Mouse (Mus musculus) Patski (cell line): Measurements from ENCODE around the gene Nat8. TPM values are rescaled to one million over a fixed set of nuclear protein-coding genes. Genes with fewer than 3 reads are reported as not detected.
"Not testable (repeated sequence)": the region's sequence is repeated elsewhere in the genome, so short reads cannot be mapped to it uniquely, and the experiment has no call there.

Experiments
- ATAC-seq: fragments of 100-300 bp; one replicate; pipeline ENCODE4 v1.8.0; 2021
- CTCF ChIA-PET: fragments of 350-600 bp; sonication (Branson Sonifier 250); formaldehyde crosslinking; loops from one replicate; lab custom pipeline; 2022; ENCODE audit warnings: inconsistent platforms; lab: Charles Lee
- POLR2A ChIA-PET: fragments of 350-600 bp; sonication (Branson Sonifier 250); formaldehyde crosslinking; loops from one replicate; lab custom pipeline; 2022; ENCODE audit warnings: antibody characterized with exemption, inconsistent platforms; lab: Charles Lee
- DNase-seq: peaks from one replicate; pipeline ENCODE4 v3.0.0-alpha.2; 2011; ENCODE audit warnings: low read depth, low spot score
- H3K27me3 ChIP-seq: fragments of 371-371 bp; one replicate; pipeline ENCODE4 v1.5.1; 2021
- CTCF ChIP-seq: fragments of 100-300 bp; IDR thresholded peaks from one replicate; pipeline ENCODE4 v1.5.1; 2021
- in situ Hi-C: fragments of 300-500 bp; cut with MboI; formaldehyde crosslinking; loops from 3 replicates; pipeline ENCODE4 v1.11.1; 2018; ENCODE audit warnings: low pct_unique_long_range_greater_than_20kb, mixed read lengths
- polyA plus RNA-seq: library from polyadenylated mRNA; unstranded; gene quantifications from one replicate; pipeline ENCODE4 v1.2.3, GENCODE M21; 2021

Nat8 gene
- polyA plus RNA-seq: 0.22 TPM

DNA sequence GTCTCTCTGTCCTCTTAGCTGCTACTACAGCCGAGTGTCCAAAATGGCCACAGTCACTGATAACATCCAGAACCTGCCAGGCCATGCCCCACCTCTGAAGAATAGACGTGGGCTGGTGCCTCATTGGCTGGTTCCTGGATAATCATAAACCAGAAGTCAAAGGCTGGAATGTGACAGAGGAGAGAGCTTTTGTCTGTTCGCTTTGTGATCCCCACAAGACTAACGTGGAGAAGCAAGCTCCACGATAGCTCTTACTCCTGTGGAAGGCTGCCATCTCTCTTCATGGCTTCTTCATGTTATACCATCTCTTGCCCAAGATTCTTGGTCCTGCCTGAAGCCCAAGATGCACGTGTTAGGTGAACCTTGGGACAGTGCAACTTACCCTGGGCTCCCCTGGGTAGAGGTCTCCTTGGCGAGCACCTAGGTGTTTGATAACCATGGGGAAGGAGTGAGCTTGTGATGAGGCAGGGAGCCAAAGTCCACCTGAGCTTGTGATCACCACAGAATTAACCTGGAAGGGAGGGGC lies at the start of gene Nat8:
Gene Nat8, minus strand, starts transcription at position 287 of the 526 bp plus-strand sequence.
- DNase-seq: no peak
- no peak for ATAC-seq
- no peak for TF ChIP-seq CTCF
- H3K27me3 ChIP-seq: peaks cover 3% of the 10 kb centered on the region
- CTCF ChIA-PET: no interaction called here
- POLR2A ChIA-PET: no interaction called here
- in situ Hi-C loops: no loop called here

DNA sequence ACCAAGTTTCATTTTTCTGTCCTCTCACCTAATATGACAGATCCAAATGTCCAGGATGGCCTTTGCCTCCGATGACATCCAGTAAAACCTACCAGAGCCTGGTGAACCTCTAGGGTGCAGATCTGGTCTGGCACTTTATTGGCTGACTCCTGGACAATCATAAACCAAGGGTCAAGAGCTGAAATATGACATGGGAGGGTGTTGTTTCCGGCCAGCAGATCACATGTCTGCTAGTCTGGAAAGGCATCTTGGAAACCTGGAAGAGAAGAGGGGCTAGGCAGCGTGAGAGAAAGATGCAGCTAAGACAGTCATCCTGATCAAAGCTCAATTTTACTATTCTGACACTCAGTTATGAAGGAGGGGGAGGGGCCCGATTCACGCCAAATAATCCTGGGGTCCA lies 37.1 kb upstream of the Nat8 start, which contains the start of gene Nat8f2:
Gene Nat8f2, minus strand, starts transcription at position 153 of the 400 bp plus-strand sequence.
- CTCF ChIA-PET, in situ Hi-C loops, POLR2A ChIA-PET, DNase-seq, ATAC-seq: not testable (repeated sequence)
- H3K27me3 ChIP-seq: peaks cover 15% of the 10 kb centered on the region

DNA sequence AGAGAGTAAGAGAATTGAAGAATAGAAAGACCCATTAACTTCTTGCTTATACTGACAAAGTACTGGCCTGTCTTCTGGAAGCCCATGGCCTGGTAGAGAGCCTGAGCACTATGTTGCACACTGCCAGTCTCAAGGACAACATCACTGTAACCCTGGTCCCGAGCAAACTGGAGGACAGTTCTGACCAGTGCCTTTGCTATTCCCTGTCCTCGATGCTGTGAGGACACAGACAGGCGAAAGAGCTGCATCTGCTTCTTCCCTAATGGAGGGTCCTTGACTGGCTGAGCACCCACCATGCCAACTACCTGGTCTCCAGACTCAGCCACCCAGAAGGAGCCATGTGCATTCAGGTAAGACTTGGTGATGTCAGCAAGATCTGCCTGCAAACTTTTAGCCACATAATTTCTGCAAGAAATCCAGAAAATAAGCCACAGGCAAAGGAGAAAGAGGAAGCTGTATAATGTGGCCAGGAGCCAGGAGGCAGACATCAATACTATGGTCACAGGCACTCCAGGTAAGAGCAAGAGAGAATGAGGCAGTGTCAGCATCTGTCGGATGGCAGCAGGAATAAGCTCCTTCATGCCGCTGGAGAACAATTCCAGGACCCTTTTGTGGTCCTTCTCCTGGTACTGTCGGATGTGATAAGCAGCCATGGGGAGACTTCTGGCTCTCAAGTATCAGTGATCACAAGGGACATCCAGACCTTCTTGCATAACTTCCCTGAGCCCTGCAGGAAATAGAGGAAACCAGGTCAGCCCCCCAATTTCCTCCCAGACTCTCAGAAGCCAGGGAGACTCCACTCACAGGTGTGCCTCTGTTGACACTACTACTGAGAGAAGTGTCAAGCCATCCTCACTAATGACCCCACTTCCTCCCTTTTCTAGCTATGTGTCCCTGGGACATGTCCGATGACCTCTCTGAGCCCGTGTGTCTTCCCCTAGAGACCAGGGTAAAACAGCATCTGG lies 36.1 kb upstream of the Nat8 start:
- in situ Hi-C loops: no loop called here
- DNase-seq (no peak), ATAC-seq (no peak)
- H3K27me3 ChIP-seq: peaks cover 15% of the 10 kb centered on the region
- CTCF ChIA-PET: no interaction called here
- no peak for TF ChIP-seq CTCF
- POLR2A ChIA-PET: no interaction called here

DNA sequence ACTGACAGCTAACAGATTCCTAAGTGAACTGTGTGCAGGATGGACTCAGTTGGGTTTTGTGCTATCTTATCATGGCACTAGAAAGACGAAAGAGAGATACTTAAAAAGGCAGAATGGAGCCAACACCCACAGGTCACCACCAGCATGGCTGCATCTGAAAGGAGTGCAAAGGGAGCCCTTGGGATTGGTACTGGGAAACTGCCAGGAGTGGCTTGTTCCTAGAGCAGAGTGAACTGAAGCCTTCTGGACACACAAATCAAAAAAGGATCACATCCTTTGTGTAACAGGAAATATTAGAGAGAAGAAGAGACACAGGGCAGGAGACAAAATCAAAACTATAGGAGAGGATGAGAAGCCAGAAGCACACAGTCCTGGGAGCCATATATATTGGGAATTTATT lies 35.1 kb upstream of the Nat8 start:
- in situ Hi-C loops, CTCF ChIA-PET, ATAC-seq, POLR2A ChIA-PET, DNase-seq: not testable (repeated sequence)
- H3K27me3 ChIP-seq: peaks cover 19% of the 10 kb centered on the region

DNA sequence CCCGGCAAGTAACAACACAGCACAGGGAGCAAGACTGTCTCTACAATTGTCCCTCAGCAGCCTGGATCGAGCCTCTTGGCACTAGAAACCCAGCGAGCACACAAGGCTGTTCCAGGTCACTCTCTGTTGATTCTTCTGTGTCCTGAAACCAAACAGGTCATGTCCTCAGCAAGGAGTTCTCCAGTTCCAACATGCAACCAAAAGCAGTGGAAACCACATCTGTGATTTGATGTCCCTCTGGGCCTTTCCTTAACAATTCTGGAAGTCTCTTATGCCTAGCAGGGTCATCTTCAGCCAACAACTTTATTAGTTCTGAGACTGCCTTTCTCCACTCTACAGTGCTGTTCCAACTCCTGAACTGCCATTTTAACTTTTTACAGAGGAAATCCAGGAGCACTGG lies 34.3 kb upstream of the Nat8 start:
- DNase-seq, POLR2A ChIA-PET, in situ Hi-C loops, ATAC-seq, CTCF ChIA-PET: not testable (repeated sequence)
- H3K27me3 ChIP-seq: peaks cover 19% of the 10 kb centered on the region

DNA sequence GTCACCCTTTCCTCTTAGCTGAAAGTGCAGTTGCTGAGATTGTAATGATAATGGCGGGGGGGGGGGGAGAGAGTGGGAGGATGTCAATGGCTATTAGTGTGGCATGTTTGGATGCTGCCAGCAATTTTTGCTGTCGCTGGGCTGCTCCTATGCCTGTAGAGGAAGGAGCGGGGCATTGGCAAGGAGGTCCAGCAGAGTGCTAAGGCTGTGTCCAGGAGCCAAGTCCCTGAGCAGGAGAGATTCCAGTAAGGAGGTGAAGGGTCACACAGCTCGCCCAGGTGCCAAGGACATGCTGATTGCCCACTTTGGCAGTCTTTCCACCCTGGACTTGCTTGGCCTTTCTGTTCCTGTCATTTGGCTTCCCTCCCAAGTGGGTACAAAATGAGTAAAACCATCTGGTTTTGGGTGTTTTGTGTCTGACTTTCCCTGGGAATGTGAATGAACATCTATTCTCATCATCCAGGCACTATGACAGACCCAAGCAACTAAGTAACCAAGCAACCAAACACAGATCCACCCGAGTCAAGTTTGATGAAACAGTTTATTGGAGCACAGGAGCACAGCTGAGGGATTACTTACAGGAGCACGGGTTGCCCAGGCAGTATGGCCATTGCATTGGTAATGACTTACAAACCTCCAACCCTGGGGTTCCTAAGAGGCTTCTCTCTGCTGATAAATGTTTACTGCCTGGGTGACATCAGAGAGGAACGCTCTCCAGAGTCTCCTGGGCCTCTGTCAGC lies 33.2 kb upstream of the Nat8 start:
- peaks cover 19% of the 10 kb centered on the region for H3K27me3 ChIP-seq
- DNase-seq, ATAC-seq, in situ Hi-C loops, POLR2A ChIA-PET, CTCF ChIA-PET: not testable (repeated sequence)

DNA sequence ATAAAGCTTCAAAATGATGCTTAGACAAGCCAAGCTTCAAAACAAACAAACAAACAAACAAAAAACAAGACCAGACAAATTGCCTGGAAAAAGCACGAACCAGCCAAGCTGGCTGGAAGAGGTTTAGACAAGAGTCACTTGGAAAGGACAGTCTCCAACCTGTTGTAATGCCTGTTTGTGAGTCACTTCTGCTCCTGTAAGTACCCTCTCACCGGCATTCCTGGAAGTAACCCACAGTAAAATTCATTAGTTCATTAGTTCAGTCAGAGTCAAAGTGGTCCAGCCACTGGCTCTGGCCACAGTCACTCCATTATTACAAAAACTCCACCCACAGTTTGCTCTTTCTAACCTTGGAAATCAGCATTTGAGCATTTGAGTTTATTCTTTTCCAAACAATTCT lies 32.0 kb upstream of the Nat8 start:
- ATAC-seq: no peak
- in situ Hi-C loops: no loop called here
- no peak for TF ChIP-seq CTCF
- ChIA-PET CTCF (no interaction called here), POLR2A (no interaction called here)
- no peak for DNase-seq
- peaks cover 19% of the 10 kb centered on the region for H3K27me3 ChIP-seq

DNA sequence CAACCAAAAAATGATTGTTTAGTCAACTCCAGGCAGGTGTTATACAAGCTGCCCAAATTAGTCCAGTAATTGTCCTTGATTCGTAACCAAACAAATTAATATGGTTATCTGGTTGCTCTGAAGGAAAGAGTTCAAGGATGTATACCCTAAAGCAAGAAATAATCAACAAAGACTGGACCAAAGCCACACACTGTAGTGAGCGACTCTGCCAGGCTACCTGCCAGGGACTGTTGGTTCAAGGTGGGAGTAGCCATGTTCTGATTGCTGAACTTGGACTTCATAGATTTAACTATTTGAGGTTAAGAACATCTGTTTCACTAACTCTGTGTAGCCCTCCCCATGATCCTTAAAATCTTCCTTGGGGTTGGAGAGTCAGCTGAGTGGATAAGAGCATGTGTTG lies 31.3 kb upstream of the Nat8 start:
- peaks cover 18% of the 10 kb centered on the region for H3K27me3 ChIP-seq
- ATAC-seq (no peak), DNase-seq (no peak)
- no peak for TF ChIP-seq CTCF
- in situ Hi-C loops: no loop called here
- CTCF ChIA-PET: no interaction called here
- POLR2A ChIA-PET: no interaction called here

DNA sequence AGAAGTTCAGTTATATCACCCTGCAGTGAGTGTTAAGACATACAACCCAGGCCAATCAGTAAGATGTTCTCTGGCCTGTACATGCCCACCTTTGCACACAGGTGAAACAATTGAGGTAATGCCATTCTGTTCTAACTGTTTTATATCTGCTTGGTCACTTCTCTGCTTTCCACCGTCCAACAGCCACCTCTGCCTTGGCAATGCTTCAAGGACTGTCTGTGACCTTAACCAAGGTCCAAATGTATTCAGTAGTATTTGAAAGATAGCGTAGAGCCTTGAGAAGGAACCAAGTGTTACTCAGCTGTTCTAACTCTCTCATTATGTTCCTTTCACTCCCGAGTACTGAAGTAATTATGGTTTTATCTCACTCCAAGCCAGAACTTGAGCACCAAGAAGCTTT lies 30.7 kb upstream of the Nat8 start:
- H3K27me3 ChIP-seq: peaks cover 13% of the 10 kb centered on the region
- no peak for TF ChIP-seq CTCF
- POLR2A ChIA-PET: no interaction called here
- CTCF ChIA-PET: no interaction called here
- ATAC-seq (no peak), DNase-seq (no peak)
- in situ Hi-C loops: no loop called here

DNA sequence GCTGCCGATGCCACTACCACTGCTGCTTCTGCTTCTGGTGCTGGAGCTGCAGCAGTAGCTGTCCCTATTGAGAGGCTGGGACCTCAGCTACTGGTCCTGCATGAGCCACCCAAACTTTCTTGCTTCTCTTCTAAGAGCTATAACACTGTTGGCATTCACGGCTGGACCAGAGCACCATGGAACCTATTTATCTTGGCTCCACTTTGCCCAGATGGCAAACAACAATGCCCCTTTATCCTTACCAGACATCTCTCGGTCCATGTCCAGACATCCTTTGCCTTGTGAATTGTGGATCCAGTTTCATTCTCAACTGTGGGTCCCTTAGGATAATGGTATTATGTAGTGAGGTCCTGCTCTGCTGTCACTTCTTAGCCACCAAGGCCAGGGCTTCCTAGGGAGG lies 29.4 kb upstream of the Nat8 start:
- ATAC-seq (no peak), DNase-seq (no peak)
- CTCF ChIA-PET: no interaction called here
- H3K27me3 ChIP-seq: peaks cover 8% of the 10 kb centered on the region
- no peak for TF ChIP-seq CTCF
- in situ Hi-C loops: no loop called here
- POLR2A ChIA-PET: no interaction called here

DNA sequence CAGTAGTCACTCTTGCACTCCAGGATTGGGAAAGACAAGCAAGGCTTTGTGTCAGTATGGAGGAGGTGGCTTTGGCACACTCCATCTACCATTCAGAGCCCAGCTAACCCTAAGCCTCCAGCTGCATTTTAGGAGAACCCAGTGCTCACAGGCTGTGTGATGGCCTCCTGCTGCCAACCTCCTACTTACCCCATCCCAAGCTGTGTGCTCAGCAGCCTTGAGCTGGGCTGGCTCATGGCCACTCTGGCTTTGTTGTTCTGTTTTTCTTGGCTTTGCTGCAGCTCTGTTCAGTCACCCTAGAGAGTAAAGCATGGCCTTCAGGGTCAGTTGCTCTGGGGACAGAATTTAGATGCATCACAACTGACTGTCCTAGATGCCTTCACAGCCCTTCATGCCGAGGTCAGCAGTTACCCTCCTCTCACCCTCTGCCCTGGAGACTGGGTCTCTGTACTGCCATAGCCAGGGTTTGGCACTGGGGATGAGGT lies 24.4 kb upstream of the Nat8 start:
- ChIA-PET POLR2A (no interaction called here), CTCF (no interaction called here)
- H3K27me3 ChIP-seq: no peaks in the 10 kb centered on the region
- DNase-seq: peak; percentile 61
- no peak for TF ChIP-seq CTCF
- in situ Hi-C loops: no loop called here
- peak; percentile 82 for ATAC-seq
